Mouse (Mus musculus): ENCODE measurements around the gene Metrn.

- TF ChIP-seq CTCF (IDR thresholded peaks at IDR 0.05) (no peak), EP300 (IDR thresholded peaks at IDR 0.05; ENCODE audit: insufficient read depth, low read depth, low read length) (no peak), POLR2A (IDR thresholded peaks at IDR 0.05; ENCODE audit: insufficient read depth, low read depth, low read length) (no peak)
These were observed 34.3 kb downstream of the Metrn start for GRCm38 (mm10) chr17:25762591-25762990.

Data from heart, adult 2 months (tissue).